Mouse (Mus musculus) gastrocnemius, postnatal 4 days (tissue): Measurements from ENCODE around the gene Cops8. TPM values are rescaled to one million over a fixed set of nuclear protein-coding genes. Genes with fewer than 3 reads are reported as not detected.

ENCODE experiments used
- DNase-seq, 2 experiments: peaks; one replicate each; pipeline ENCODE4 v3.0.0; 2021 to 2022; ENCODE audit warnings: low spot score in 2 of 2, mixed read lengths in 2 of 2
- long read RNA-seq, 2 experiments: library from polyadenylated mRNA; stranded (forward); transcript quantifications; one replicate each; pipeline ENCODE4 v2.0.0; 2021
- total RNA-seq, 2 experiments: library from RNA; stranded (reverse); gene quantifications; 2 replicates each; pipeline ENCODE4 v1.2.3; 2021

Cops8 gene
- total RNA-seq: 10 to 100 TPM; 70.2 to 80.1 TPM
- long read RNA-seq, experiment 1, transcript Cops8-201 (8 exons, 2,287 nt): major isoform, 119 of 127 reads
- long read RNA-seq, experiment 1, partial matches to known transcripts: 2 of 127 reads
- long read RNA-seq, experiment 1, other reads (novel, unspliced or antisense): 5 of 127 reads
- long read RNA-seq, experiment 2, transcript Cops8-201 (8 exons, 2,287 nt): major isoform, 139 of 147 reads
- long read RNA-seq, experiment 2, partial matches to known transcripts: 1 of 147 reads
- long read RNA-seq, experiment 2, other reads (novel, unspliced or antisense): 6 of 147 reads

- peak; percentile 95 to 99 for DNase-seq
Measured at GRCm38 (mm10) chr1:90602759-90603560, at the start of gene Cops8. TSS of gene Cops8 (plus strand) at chr1:90602981.

- DNase-seq: no peak
Measured at GRCm38 (mm10) chr1:90557140-90557539, 45.6 kb upstream of the Cops8 start.

- no peak for DNase-seq
Measured at GRCm38 (mm10) chr1:90560942-90561726, 41.6 kb upstream of the Cops8 start.

- no peak for DNase-seq
Measured at GRCm38 (mm10) chr1:90563945-90564344, 38.8 kb upstream of the Cops8 start.

- DNase-seq: no peak
Measured at GRCm38 (mm10) chr1:90566664-90567440, 35.9 kb upstream of the Cops8 start.

GRCm38 (mm10) chr1:90573831-90574230 is 28.9 kb upstream of the Cops8 start:
- no peak for DNase-seq

GRCm38 (mm10) chr1:90574845-90575244 is 27.9 kb upstream of the Cops8 start:
- no peak for DNase-seq

- DNase-seq: no peak
Measured at GRCm38 (mm10) chr1:90577417-90577816, 25.4 kb upstream of the Cops8 start.

GRCm38 (mm10) chr1:90582635-90583034 is 20.1 kb upstream of the Cops8 start:
- DNase-seq: no peak

- DNase-seq: peak; percentile 68 to 84
Measured at GRCm38 (mm10) chr1:90588021-90588734, 14.6 kb upstream of the Cops8 start.

GRCm38 (mm10) chr1:90590797-90591196 is 12.0 kb upstream of the Cops8 start:
- DNase-seq: peak; percentile 54 to 63

- DNase-seq: peak; percentile 78 to 83
Measured at GRCm38 (mm10) chr1:90592784-90593183, 10.0 kb upstream of the Cops8 start.

GRCm38 (mm10) chr1:90599226-90599625 is 3.6 kb upstream of the Cops8 start:
- DNase-seq: no peak

GRCm38 (mm10) chr1:90601096-90601495 is 1.7 kb upstream of the Cops8 start:
- no peak for DNase-seq

GRCm38 (mm10) chr1:90603561-90603887 is 743 bp downstream of the Cops8 start:
- DNase-seq: no peak

GRCm38 (mm10) chr1:90609363-90609762 is 6.6 kb downstream of the Cops8 start:
- no peak for DNase-seq

GRCm38 (mm10) chr1:90617258-90617657 is 14.5 kb downstream of the Cops8 start:
- no peak for DNase-seq

GRCm38 (mm10) chr1:90633415-90634030 is 30.7 kb downstream of the Cops8 start:
- no peak for DNase-seq

GRCm38 (mm10) chr1:90634205-90634745 is 31.5 kb downstream of the Cops8 start:
- DNase-seq: no peak

GRCm38 (mm10) chr1:90638335-90638734 is 35.6 kb downstream of the Cops8 start:
- no peak for DNase-seq
